Mouse (Mus musculus) heart, adult 2 months (tissue): ENCODE measurements around the gene Stra8.

Experiments used
- CTCF ChIP-seq: fragments of 200-600 bp; IDR thresholded peaks from 2 replicates; pipeline ENCODE4 v1.8.1; 2022; ENCODE audit warnings: antibody characterized with exemption, mild to moderate bottlenecking, moderate library complexity
- POLR2A ChIP-seq: fragments of 200-500 bp; IDR thresholded peaks from 2 replicates; pipeline ENCODE4 v1.6.1; 2011; ENCODE audit warnings: mild to moderate bottlenecking, low read depth, low read length, control low read depth; ENCODE audit not compliant: insufficient read depth

GRCm38 (mm10) chr6:34921941-34922340 is 2.0 kb downstream of the Stra8 start:
- no peak for TF ChIP-seq POLR2A
- TF ChIP-seq CTCF = peak; percentile 64
